8 mouse cellular contexts compared by ENCODE assay signal in the genomic region with DNA sequence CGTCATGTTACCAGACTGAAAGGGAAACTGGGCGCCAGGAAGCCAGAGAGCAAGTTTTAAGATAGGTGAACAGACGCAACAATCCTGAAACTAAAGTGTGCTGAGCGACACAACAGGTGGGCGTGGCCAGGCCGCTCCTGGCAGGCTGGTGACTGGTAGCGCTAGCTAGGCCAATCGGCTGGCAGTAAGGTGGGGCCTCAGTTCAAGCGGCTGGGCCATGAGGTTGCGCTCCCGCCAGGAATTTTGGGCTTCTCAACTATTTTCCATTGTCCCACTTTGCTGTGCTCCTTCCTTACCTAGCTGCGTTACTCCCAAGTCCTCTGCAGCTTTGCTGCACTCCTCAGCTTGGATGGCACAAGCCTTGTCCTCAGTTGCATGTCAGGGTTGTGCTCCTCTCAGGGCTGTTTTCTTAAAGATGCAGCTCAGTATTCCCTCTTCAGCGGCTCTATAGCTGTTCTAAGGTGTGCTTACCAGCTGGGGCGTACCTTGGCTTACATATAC. TPM values are rescaled to one million over a fixed set of nuclear protein-coding genes. Genes with fewer than 3 reads are reported as not detected.
A peak's percentile ranks its signal among the peaks of the same experiment; 100 is the strongest.
DNase-seq lines count a peak whose midpoint lies in the region; ATAC-seq lines count a peak whose summit lies in the region.

Cd46 (minus strand) TSS at position 30 of the 501 bp plus-strand sequence.

- no peaks in the 10 kb centered on the region for H3K9me3 ChIP-seq in limb, embryonic 15.5 days
- no peaks in the 10 kb centered on the region for H3K9me3 ChIP-seq in midbrain, embryonic 16.5 days (replicated peaks; ENCODE audit: control insufficient read depth, low read length, poor library complexity, severe bottlenecking)
- H3K9me3 ChIP-seq in stomach, embryonic 15.5 days: no peaks in the 10 kb centered on the region

- peak within 1 kb of the TSS; percentile 62; the same call in 1 of the 2 replicates for H3K27ac ChIP-seq in limb, embryonic 15.5 days
- no peak within 1 kb of the TSS for H3K27ac ChIP-seq in midbrain, embryonic 16.5 days (ENCODE audit: low read length)
- H3K27ac ChIP-seq in stomach, embryonic 15.5 days: peak within 1 kb of the TSS; percentile 61; the same call in 1 of the 2 replicates

- H3K4me1 ChIP-seq in limb, embryonic 15.5 days: peaks cover 7% of the 10 kb centered on the region
- H3K4me1 ChIP-seq in midbrain, embryonic 16.5 days (ENCODE audit: control insufficient read depth, insufficient read depth, low read length): peaks cover 7% of the 10 kb centered on the region; the same call in 1 of the 2 replicates
- peaks cover 7% of the 10 kb centered on the region; the same call in 1 of the 2 replicates for H3K4me1 ChIP-seq in stomach, embryonic 15.5 days

- WGBS in limb, embryonic 15.5 days: 1% methylated on average over 14 of the region's 14 CpGs
- WGBS in midbrain, embryonic 16.5 days: 3% methylated on average over 14 of the region's 14 CpGs
- 3% methylated on average over 14 of the region's 14 CpGs for WGBS in stomach, embryonic 15.5 days

- H3K27me3 ChIP-seq in limb, embryonic 15.5 days: no peaks in the 10 kb centered on the region
- no peaks in the 10 kb centered on the region for H3K27me3 ChIP-seq in midbrain, embryonic 16.5 days (ENCODE audit: control insufficient read depth, insufficient read depth, low read depth, low read length)
- H3K27me3 ChIP-seq in stomach, embryonic 15.5 days (replicated peaks): no peaks in the 10 kb centered on the region

- peaks cover 6% of the 10 kb centered on the region; the same call in 1 of the 2 replicates for H3K36me3 ChIP-seq in limb, embryonic 15.5 days
- H3K36me3 ChIP-seq in midbrain, embryonic 16.5 days (ENCODE audit: control insufficient read depth, insufficient read depth, low read length): no peaks in the 10 kb centered on the region
- 0 out of 2 replicates have a peak, but pooled peaks cover under 1% of the 10 kb centered on the region for H3K36me3 ChIP-seq in stomach, embryonic 15.5 days

- peak within 1 kb of the TSS; percentile 42 for H3K4me3 ChIP-seq in limb, embryonic 15.5 days
- H3K4me3 ChIP-seq in midbrain, embryonic 16.5 days (ENCODE audit: low read depth, low read length): peak within 1 kb of the TSS; percentile 27
- peak within 1 kb of the TSS; percentile 47 for H3K4me3 ChIP-seq in stomach, embryonic 15.5 days (replicated peaks)

- DNase-seq in right cerebral cortex, adult 18-20 months: peak; percentile 11
- no peak for DNase-seq in right cerebral cortex, postnatal 36 days (ENCODE audit: low spot score in 2 of 2)
- DNase-seq in gastrocnemius, postnatal 25 days: peak; percentile 64

- peak within 1 kb of the TSS; percentile 67 for H3K4me2 ChIP-seq in limb, embryonic 15.5 days
- peak within 1 kb of the TSS; percentile 54 for H3K4me2 ChIP-seq in midbrain, embryonic 16.5 days (ENCODE audit: low read length)
- H3K4me2 ChIP-seq in stomach, embryonic 15.5 days: peak within 1 kb of the TSS; percentile 63

- H3K9ac ChIP-seq in limb, embryonic 15.5 days: no peak within 1 kb of the TSS
- H3K9ac ChIP-seq in midbrain, embryonic 16.5 days (ENCODE audit: low read depth, low read length): 0 out of 2 replicates have a peak within 1 kb of the TSS, but pooled peaks have one; percentile 1
- no peak within 1 kb of the TSS for H3K9ac ChIP-seq in stomach, embryonic 15.5 days

- ATAC-seq in common myeloid progenitor, adult 5-6 weeks (replicated peaks; ENCODE audit: low read depth, poor library complexity, severe bottlenecking): peak; percentile 97
- ATAC-seq in inflammation-experienced regulatory T-cells, adult 6 months: peak; percentile 96
- ATAC-seq in limb, embryonic 15.5 days (ENCODE audit: insufficient number of reproducible peaks, low FRiP score, low TSS enrichment, low read depth): peak; percentile 83
- ATAC-seq in midbrain, embryonic 16.5 days: peak; percentile 93
- peak; percentile 98 for ATAC-seq in stomach, embryonic 15.5 days (ENCODE audit: insufficient read depth, low FRiP score, low read depth)

RNA-seq across cellular contexts. Expression of gene Cd46, which starts in this region (rescaled TPM):
- 1.3 and 1.4 TPM in 2 replicates for total RNA-seq in common myeloid progenitor, adult 5-6 weeks (2017)
- 1 to 10 TPM; 1.5 to 1.6 TPM for total RNA-seq in gastrocnemius, postnatal 25 days (2021)
- polyA plus RNA-seq in inflammation-experienced regulatory T-cells, adult 6 months (2017; shearing (Covaris generic)): 1 to 10 TPM; 2.6 to 3.7 (median 3.6) TPM
- 0.51 and 0.88 TPM in 2 replicates for polyA plus RNA-seq in limb, embryonic 15.5 days (2015; fragmentation: Nextera tagmentation; extraction: Ambion mirVana)
- 1.8 and 2.0 TPM in 2 replicates for polyA plus RNA-seq in midbrain, embryonic 16.5 days (2015; fragmentation: Nextera tagmentation; extraction: Ambion mirVana)
- 0.81 and 1.1 TPM in 2 replicates for polyA plus RNA-seq in stomach, embryonic 15.5 days (2015; fragmentation: Nextera tagmentation; extraction: Ambion mirVana)

Comparison
In these comparisons a context has a peak if more than half of its experiments do, and no peak if none do; other contexts are left out.
1. DNase-seq: peak in right cerebral cortex, adult 18-20 months (single experiment) and gastrocnemius, postnatal 25 days (single experiment); none in right cerebral cortex, postnatal 36 days (0 of 2).
2. Peak in ATAC-seq, H3K4me3 ChIP-seq, H3K27ac ChIP-seq and H3K4me2 ChIP-seq in limb, embryonic 15.5 days; RNA of the gene not detected or under 1 TPM.
3. Peak in every context shown above with its lines, with median percentiles within 50 percentile points of each other: ATAC-seq, H3K4me2 ChIP-seq and H3K4me3 ChIP-seq.